Mouse (Mus musculus) liver, embryonic 14.5 days (tissue): ENCODE measurements around the gene Ncln. TPM values are rescaled to one million over a fixed set of nuclear protein-coding genes. Genes with fewer than 3 reads are reported as not detected.

Source experiments
- ATAC-seq: fragments of 200-750 bp; cut with Nextera tagmentation; 2 replicates; pipeline ENCODE4 v1.8.0; 2017; ENCODE audit warnings: moderate number of reproducible peaks, mild to moderate bottlenecking, moderate library complexity; ENCODE audit not compliant: insufficient read depth
- DNase-seq, 3 experiments: peaks; one replicate each; pipeline ENCODE4 v3.0.0-alpha.2; 2012 to 2013; ENCODE audit warnings: low read depth in 3 of 3, low spot score in 3 of 3
- H3K27ac ChIP-seq: fragments of 300-500 bp; sonication (generic); 2 replicates; pipeline ENCODE4 v1.5.1; 2014; ENCODE audit warnings: moderate library complexity, mild to moderate bottlenecking, control low read depth, inconsistent platforms
- H3K27me3 ChIP-seq: fragments of 300-500 bp; sonication (generic); 2 replicates; pipeline ENCODE4 v1.6.1; 2014; ENCODE audit warnings: mild to moderate bottlenecking, low read length, moderate library complexity; ENCODE audit not compliant: control insufficient read depth, insufficient read depth
- H3K36me3 ChIP-seq: fragments of 300-500 bp; sonication (generic); replicated peaks from 2 replicates; pipeline ENCODE4 v1.6.1; 2014; ENCODE audit warnings: low read depth; ENCODE audit not compliant: control insufficient read depth, insufficient read depth
- H3K4me1 ChIP-seq, 2 experiments: fragments of 200-500 bp in 1 of 2; fragments of 300-500 bp in 1 of 2; sonication (generic) in 1 of 2; replicated peaks; 2 replicates each; pipeline ENCODE4 v1.6.1; 2012 to 2014; ENCODE audit warnings: antibody characterized with exemption in 1 of 2, inconsistent platforms in 1 of 2, low read length in 1 of 2; ENCODE audit not compliant: control insufficient read depth in 2 of 2, insufficient read depth in 2 of 2
- H3K4me2 ChIP-seq: fragments of 300-500 bp; sonication (generic); 2 replicates; pipeline ENCODE4 v1.6.1; 2014; ENCODE audit warnings: low read depth, mild to moderate bottlenecking, control low read depth, moderate library complexity
- H3K4me3 ChIP-seq, 2 experiments: fragments of 200-500 bp in 1 of 2; fragments of 300-500 bp in 1 of 2; sonication (generic) in 1 of 2; 2 replicates each; pipeline ENCODE4 v1.5.1; 2012 to 2014; ENCODE audit warnings: low read depth in 2 of 2, low read length in 2 of 2, mild to moderate bottlenecking in 2 of 2, control low read depth in 1 of 2, inconsistent platforms in 1 of 2, moderate library complexity in 1 of 2; ENCODE audit not compliant: insufficient read depth in 1 of 2
- H3K9ac ChIP-seq: fragments of 300-500 bp; sonication (generic); replicated peaks from 2 replicates; pipeline ENCODE4 v1.6.1; 2014; ENCODE audit warnings: mild to moderate bottlenecking, control low read depth, moderate library complexity
- H3K9me3 ChIP-seq: fragments of 300-500 bp; sonication (generic); 2 replicates; pipeline ENCODE4 v1.6.1; 2016; ENCODE audit warnings: low read length, mixed read lengths; ENCODE audit not compliant: control insufficient read depth
- CTCF ChIP-seq: IDR thresholded peaks from 2 replicates; pipeline ENCODE4 v1.5.1; 2016; ENCODE audit warnings: antibody characterized with exemption, low read depth, control low read depth
- EP300 ChIP-seq: IDR thresholded peaks from 2 replicates; pipeline ENCODE4 v1.6.1; 2016; ENCODE audit warnings: antibody characterized with exemption, low read depth
- WGBS: fragments of 180-500 bp; shearing (Covaris S2); extraction: QIAGEN DNeasy Blood & Tissue Kit; methylation state at CpG from one replicate; pipeline ENCODE4 v1.1.7; 2014; ENCODE audit not compliant: insufficient replicate concordance; 5-methylcytosine and 5-hydroxymethylcytosine counted together
- polyA plus RNA-seq, 2 experiments: library from polyadenylated mRNA; depleted of rRNA in 1 of 2; stranded (reverse) in 1 of 2; unstranded in 1 of 2; fragments of >200 nt; fragmentation: Nextera tagmentation in 1 of 2; extraction: Ambion mirVana in 1 of 2; gene quantifications; 2 replicates each; pipeline versions ENCODE4 v1.2.1 to v1.2.3; 2012 to 2014

Ncln gene
- polyA plus RNA-seq, 2 experiments = 23.7 to 55.7 TPM

- 69% methylated on average over 15 of the region's 15 CpGs for WGBS
These were observed 8.9 kb upstream of the Ncln start for GRCm38 (mm10) chr10:81505016-81505664.

GRCm38 (mm10) chr10:81502658-81503057 lies 6.5 kb upstream of the Ncln start:
- peak; percentile 19; the same call in 1 of the 2 replicates for ATAC-seq
- no peak overlapping the region for H3K27ac ChIP-seq
- peak overlapping the region; percentile 56 for H3K4me2 ChIP-seq
- H3K4me3 ChIP-seq = peak overlapping the region in 1 of 2 experiments; percentile 23; a peak in 2 of 4 replicates
- TF ChIP-seq EP300 (no peak), CTCF (peak; percentile 100)
- H3K27me3 ChIP-seq = no peaks in the 10 kb centered on the region
- no peak overlapping the region for H3K9ac ChIP-seq
- H3K36me3 ChIP-seq = no peaks in the 10 kb centered on the region
- WGBS = 13% methylated on average over 36 of the region's 36 CpGs
- DNase-seq = no peak
- H3K9me3 ChIP-seq = no peaks in the 10 kb centered on the region
- peaks cover 4 to 7% of the 10 kb centered on the region in 2 experiments for H3K4me1 ChIP-seq

More at GRCm38 (mm10) chr10:81505016-81505664, 8.9 kb upstream of the Ncln start:
- Histone ChIP-seq H3K4me1 (no peaks in the 10 kb centered on the region), H3K27ac (no peak overlapping the region), H3K9me3 (no peaks in the 10 kb centered on the region), H3K4me2 (no peak overlapping the region), H3K36me3 (no peaks in the 10 kb centered on the region), H3K27me3 (no peaks in the 10 kb centered on the region), H3K9ac (no peak overlapping the region), H3K4me3 (no peak overlapping the region)
- TF ChIP-seq EP300 (no peak), CTCF (no peak)
- ATAC-seq = no peak
- no peak for DNase-seq

- WGBS = 60% methylated on average over 5 of the region's 5 CpGs
These were observed 5.7 kb upstream of the Ncln start for GRCm38 (mm10) chr10:81501863-81502262.

GRCm38 (mm10) chr10:81500032-81500431 lies 3.8 kb upstream of the Ncln start, which contains the start of gene S1pr4:
Gene S1pr4 (minus strand): TSS chr10:81500132.
- no peak within 1 kb of the TSS for H3K27ac ChIP-seq
- no peaks in the 10 kb centered on the region for H3K27me3 ChIP-seq

More at GRCm38 (mm10) chr10:81501863-81502262, 5.7 kb upstream of the Ncln start:
- TF ChIP-seq CTCF = no peak
- no peak for TF ChIP-seq EP300
- Histone ChIP-seq H3K27me3 (no peaks in the 10 kb centered on the region), H3K9ac (no peak overlapping the region), H3K27ac (no peak overlapping the region), H3K36me3 (no peaks in the 10 kb centered on the region), H3K9me3 (no peaks in the 10 kb centered on the region), H3K4me3 (no peak overlapping the region), H3K4me2 (no peak overlapping the region), H3K4me1 (peaks cover 5 to 11% of the 10 kb centered on the region in 2 experiments)
- no peak for ATAC-seq
- no peak for DNase-seq

GRCm38 (mm10) chr10:81499250-81499901 lies 3.2 kb upstream of the Ncln start:
- peak overlapping the region; percentile 6 to 19; a peak in 3 of 4 replicates for H3K4me3 ChIP-seq
- H3K27ac ChIP-seq = no peak overlapping the region
- ATAC-seq (no peak), DNase-seq (no peak)
- TF ChIP-seq EP300 = no peak
- no peak for TF ChIP-seq CTCF
- peak overlapping the region; percentile 36 for H3K4me2 ChIP-seq
- WGBS = 34% methylated on average over 23 of the region's 23 CpGs
- H3K36me3 ChIP-seq = no peaks in the 10 kb centered on the region
- H3K4me1 ChIP-seq = peaks cover 10 to 20% of the 10 kb centered on the region in 2 experiments
- H3K9ac ChIP-seq = no peak overlapping the region
- H3K9me3 ChIP-seq = no peaks in the 10 kb centered on the region
- H3K27me3 ChIP-seq = no peaks in the 10 kb centered on the region

More at GRCm38 (mm10) chr10:81500032-81500431, 3.8 kb upstream of the Ncln start, which contains the start of gene S1pr4:
- no peak for ATAC-seq
- peaks cover 7 to 14% of the 10 kb centered on the region in 2 experiments for H3K4me1 ChIP-seq
- H3K9me3 ChIP-seq = no peaks in the 10 kb centered on the region
- no peaks in the 10 kb centered on the region for H3K36me3 ChIP-seq
- H3K9ac ChIP-seq = no peak within 1 kb of the TSS
- no peak for DNase-seq
- H3K4me2 ChIP-seq = peak within 1 kb of the TSS; percentile 36
- TF ChIP-seq CTCF = no peak
- TF ChIP-seq EP300 = no peak
- WGBS = 70% methylated on average over 3 of the region's 3 CpGs
- peak within 1 kb of the TSS; percentile 6 to 19; a peak in 3 of 4 replicates for H3K4me3 ChIP-seq
